Mouse (Mus musculus) brain, embryonic 14.5 days (tissue): ENCODE measurements at regions not wholly inside any gene's neighbourhood (a gene's known extent, or its start where the extent isn't known, plus 50 kb on each side); places are given as distances from the start of the nearest gene placed in this dataset.
"Not testable (repeated sequence)": the region's sequence is repeated elsewhere in the genome, so short reads cannot be mapped to it uniquely, and the experiment has no call there.

Source experiments
- DNase-seq: peaks from one replicate; pipeline ENCODE4 v3.0.0-alpha.2; 2011; ENCODE audit warnings: low read depth
- CTCF ChIP-seq: fragments of 200-500 bp; IDR thresholded peaks from 2 replicates; pipeline ENCODE4 v1.5.1; 2012; ENCODE audit warnings: inconsistent platforms, mild to moderate bottlenecking, moderate library complexity, borderline replicate concordance; ENCODE audit not compliant: insufficient read depth, insufficient read length; ENCODE audit errors: extremely low read depth
- POLR2A ChIP-seq: fragments of 200-500 bp; IDR thresholded peaks from 2 replicates; pipeline ENCODE4 v1.6.1; 2012; ENCODE audit warnings: mild to moderate bottlenecking, inconsistent platforms, borderline replicate concordance; ENCODE audit not compliant: poor library complexity, insufficient read depth, insufficient read length, severe bottlenecking; ENCODE audit errors: extremely low read depth

DNA sequence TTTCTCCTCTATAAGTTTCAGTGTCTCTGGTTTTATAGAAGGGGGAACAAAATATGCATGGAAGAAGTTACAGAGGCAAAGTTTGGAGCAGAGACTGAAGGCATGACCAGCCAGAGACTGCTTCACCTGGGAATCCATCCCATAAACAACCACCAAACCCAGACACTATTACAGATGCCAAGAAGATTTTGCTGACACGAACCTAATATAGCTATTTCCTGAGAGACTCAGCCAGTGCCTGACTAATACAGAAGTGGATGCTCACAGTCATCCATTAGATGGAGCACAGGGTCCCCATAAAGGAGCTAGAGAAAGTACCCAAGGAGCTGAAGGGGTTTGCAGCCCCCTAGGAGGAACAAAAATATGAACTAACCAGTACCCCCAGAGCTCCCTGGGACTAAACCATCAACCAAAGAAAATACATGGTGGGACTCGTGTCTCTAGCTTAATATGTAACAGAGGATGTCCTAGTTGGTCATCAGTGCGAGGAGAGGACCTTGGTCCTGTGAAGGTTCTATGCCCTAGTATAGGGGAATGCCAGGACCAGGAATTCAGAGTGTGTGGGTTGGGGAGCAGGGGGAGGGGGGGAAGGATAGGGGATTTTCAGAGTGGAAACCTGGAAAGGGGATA lies 621.2 kb upstream of the Msl3l2 start:
- not testable (repeated sequence) for DNase-seq

- no peak for DNase-seq
- TF ChIP-seq POLR2A = no peak
- TF ChIP-seq CTCF = no peak
Observed at GRCm38 (mm10) chr10:55522706-55523105, 584.0 kb upstream of the Msl3l2 start.

- TF ChIP-seq CTCF (no peak), POLR2A (no peak)
- no peak for DNase-seq
Observed at GRCm38 (mm10) chr10:55537410-55537809, 569.3 kb upstream of the Msl3l2 start.

DNA sequence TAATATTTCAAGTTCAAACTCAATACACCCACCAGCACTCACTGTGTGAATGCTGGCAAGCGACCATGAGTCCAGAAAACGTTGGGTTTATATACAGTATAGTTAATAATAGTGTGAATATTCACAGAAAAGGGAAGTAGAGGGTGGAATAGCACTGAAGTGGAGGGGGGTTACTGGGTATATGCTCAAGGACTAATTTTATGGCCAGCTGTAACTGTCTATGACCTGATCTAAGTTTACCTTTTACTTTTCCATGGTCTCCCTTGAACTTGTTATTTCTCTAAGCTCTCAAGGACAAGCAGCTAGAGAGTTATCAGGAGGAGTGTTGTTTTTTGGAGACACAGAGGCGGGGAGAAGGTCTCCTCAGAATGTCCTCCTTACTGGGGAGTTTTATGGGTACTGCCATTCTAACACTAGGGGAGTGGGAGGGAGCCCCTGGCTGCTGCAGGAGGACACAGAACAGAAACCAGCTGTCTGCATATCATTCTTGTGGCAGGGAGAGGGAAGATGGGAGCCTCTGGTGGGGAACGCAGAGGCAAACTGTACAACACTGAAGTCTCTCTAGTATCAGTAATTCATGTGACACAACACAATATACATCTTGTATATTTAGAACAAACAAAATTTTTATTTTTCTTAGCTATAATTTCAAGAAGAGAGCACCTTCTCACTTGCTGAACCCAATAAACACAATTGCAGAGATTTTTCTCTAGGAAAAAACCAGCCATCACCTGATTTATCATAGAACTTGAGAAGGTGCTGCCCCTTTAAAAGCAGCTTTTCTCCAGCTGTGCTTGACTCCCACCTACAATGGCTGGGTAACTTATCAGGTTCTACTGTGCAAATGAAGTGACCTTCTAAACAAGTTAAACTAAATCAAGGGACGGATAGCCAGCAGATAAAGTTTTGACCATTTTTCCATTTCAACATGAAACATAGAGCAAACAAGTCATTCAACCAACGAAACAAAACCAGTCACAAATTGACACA lies 560.0 kb upstream of the Msl3l2 start:
- TF ChIP-seq CTCF (no peak), POLR2A (no peak)
- DNase-seq = no peak

DNA sequence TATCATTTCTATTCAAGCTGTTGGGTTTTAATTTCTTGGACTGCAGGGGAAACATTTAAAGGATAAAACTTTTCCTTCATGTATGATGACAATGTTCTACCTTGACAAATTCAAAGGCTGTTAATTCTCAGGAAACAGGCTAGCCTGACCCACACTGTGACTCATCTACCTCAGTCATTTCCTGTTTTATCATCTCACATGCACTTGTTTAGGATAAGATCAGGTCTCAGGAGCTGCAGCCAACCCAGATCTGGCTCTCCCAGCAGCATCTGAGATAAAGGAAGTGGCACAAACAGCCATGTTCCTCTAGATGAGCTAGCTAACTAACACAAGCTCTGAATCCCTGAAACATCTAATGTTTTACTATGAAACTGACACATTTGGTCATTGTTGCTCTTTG lies 541.8 kb upstream of the Msl3l2 start:
- no peak for TF ChIP-seq CTCF
- no peak for TF ChIP-seq POLR2A
- DNase-seq = no peak

- DNase-seq = no peak
- TF ChIP-seq CTCF = no peak
- TF ChIP-seq POLR2A = no peak
Observed at GRCm38 (mm10) chr10:55572689-55573088, 534.0 kb upstream of the Msl3l2 start.

DNA sequence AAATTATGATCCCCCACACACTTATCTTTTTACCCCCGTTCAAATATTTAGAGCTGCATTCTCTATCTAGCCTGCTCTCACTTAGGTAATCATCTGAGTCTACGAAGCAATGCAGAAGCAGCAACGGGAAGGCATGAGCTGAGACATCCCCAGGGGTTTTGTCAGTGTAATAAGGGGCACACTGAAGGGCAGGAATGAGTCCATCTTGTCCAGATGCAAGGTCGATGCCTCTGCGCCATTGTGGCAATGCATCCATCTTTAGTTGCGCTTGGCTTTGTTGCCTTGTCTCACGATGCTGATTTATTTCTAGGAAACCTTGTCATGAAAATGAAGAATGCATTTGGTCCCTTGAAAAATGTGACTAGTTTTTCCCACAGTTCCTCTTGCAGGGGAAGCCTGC lies 515.7 kb upstream of the Msl3l2 start:
- DNase-seq = peak; percentile 5
- no peak for TF ChIP-seq CTCF
- no peak for TF ChIP-seq POLR2A

GRCm38 (mm10) chr10:55591896-55592295 lies 514.8 kb upstream of the Msl3l2 start:
- peak; percentile 16 for DNase-seq
- TF ChIP-seq POLR2A = no peak
- TF ChIP-seq CTCF = no peak

- TF ChIP-seq POLR2A (no peak), CTCF (no peak)
- no peak for DNase-seq
Observed at GRCm38 (mm10) chr10:55624566-55625287, 482.0 kb upstream of the Msl3l2 start.

GRCm38 (mm10) chr10:55641332-55641731 lies 465.4 kb upstream of the Msl3l2 start:
- no peak for TF ChIP-seq CTCF
- TF ChIP-seq POLR2A = no peak
- DNase-seq = no peak
